Mouse (Mus musculus): ENCODE measurements at regions not wholly inside any gene's neighbourhood (a gene's known extent, or its start where the extent isn't known, plus 50 kb on each side); places are given as distances from the start of the nearest gene placed in this dataset.
A peak's percentile ranks its signal among the peaks of the same experiment; 100 is the strongest.

- peak; percentile 14 for DNase-seq
These were observed 73.7 kb upstream of the Magi3 start for GRCm38 (mm10) chr3:104293869-104294268.

DNA sequence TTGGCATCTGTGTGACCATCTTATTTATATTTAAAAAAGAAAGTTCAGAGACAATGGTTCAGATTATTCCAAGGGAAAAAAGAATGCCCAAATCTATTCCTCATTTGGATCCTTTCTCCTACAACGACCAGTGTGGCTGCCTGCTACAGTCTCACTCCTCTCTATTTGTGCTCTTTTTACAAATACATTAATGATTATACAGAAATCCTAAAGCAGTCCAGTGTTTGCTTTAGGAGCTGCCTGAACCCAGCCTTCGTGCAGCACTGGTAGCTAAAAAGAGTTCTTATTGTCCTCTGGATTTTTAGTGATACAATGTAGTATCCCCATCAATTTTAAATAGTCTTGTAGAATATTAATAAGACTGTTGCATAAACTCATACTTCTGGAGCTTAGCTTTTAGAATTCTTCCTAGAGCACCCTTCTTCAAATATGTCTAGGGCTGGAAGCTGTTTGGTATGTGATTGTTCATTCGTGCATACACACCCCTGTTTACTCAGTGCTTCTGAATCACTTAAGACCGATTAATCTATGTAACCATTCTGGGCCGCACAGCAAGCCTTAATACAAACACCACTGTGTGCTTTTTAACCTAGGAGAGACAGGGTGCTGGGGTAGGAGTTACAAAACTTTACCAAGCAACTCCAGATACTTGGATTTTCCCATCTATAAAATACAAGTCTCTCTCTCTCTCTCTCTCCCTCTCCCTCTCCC lies 69.0 kb upstream of the Magi3 start:
- DNase-seq, result no peak

DNA sequence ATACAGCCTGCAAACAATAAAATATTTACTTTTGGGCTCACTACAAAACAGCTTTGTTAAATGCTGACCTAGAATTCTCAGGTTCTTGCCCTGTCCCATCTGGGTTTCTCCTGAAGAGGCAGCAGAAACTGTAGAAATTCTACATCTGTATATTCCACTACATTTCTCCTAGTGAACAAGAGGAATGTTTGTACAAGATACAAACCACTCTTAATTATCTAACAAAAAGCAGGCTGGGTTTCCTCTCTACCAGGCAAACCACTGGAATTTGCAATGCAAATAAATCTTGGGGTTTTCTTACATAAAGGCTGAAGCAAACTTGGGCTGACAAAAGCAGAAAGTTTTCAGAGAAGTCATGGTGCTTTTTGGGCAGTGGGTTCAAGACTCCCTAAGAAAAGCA lies 67.7 kb upstream of the Magi3 start:
- DNase-seq, result no peak

DNA sequence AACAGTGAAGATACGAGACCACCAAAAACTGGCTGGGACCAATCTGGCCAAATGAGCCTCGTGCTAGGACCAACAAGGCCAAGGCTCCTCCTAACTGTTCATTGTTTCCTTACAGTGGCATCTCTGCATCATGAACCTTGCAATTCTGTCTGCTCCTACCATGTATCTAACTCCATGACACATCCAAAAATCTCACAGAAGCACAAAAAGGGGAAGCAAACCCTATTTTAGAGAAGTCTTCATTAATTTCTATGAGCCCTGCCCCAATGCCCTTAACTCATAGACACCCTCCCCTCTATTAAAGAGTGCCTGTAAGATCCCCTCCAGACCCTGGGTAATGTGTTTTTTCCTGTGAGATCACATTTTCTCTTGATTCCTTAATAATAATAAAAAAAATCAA lies 64.8 kb upstream of the Magi3 start:
- DNase-seq, result no peak

DNA sequence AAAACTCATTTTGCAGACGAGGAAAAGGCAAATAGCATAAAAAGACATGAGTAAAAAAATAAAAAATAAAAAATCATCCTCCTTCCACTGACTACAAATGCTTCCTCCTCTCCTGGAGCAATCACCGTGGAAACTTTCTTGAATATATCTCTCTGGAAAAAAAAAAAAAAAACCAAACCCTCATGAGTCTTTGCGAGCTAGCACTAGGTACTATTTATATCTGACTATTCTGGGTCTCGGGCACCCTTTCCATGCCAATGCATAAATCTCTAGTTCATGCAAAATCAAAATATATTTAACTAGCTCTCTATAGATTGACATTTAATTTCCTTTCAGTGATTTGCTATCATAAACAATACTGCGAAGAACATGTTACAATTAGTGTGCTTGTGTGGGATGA lies 63.7 kb upstream of the Magi3 start:
- DNase-seq, result no peak

GRCm38 (mm10) chr3:104279505-104279904 lies 59.3 kb upstream of the Magi3 start:
- DNase-seq, result no peak

DNA sequence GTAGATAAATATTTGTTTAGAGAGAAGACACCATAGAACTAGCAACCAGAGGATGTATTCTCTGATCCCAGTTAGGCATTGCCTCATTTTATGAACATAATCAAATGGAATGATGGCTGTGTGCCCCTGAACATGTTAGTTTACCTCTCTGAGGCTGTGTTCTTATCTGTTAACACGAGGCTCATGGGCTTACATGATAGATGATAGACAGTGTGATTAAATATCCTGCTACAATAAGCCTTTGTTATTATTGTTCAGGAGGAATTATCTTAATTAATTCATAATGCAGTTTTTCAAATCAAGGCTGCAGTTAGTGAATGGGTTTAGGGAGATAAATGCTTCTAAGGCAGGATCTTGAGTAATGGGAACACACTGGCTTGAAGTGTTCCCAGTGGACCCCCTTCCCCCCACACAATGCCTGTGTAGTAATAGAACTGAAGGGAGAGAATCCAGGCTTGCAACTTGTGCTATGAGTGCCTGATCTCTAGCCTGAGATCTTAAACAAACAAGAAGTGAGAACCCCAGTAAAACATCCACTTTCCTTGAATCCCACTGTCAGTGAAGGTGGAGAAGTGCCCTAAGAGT lies 54.6 kb upstream of the Magi3 start:
- DNase-seq, result no peak

GRCm38 (mm10) chr3:104274084-104274483 lies 53.9 kb upstream of the Magi3 start:
- DNase-seq, result no peak

Data from kidney, adult 9 months (tissue).